Mouse (Mus musculus) thymus, adult 2 months (tissue): Measurements from ENCODE around the gene Camk2b.

Experiments used
- CTCF ChIP-seq: fragments of 200-500 bp; IDR thresholded peaks from 2 replicates; pipeline ENCODE4 v1.5.1; 2012; ENCODE audit warnings: mild to moderate bottlenecking, control low read depth, low read length, moderate library complexity, borderline replicate concordance; ENCODE audit not compliant: control insufficient read depth, poor library complexity, insufficient read depth; ENCODE audit errors: extremely low read depth
- POLR2A ChIP-seq: fragments of 200-500 bp; IDR thresholded peaks from 2 replicates; pipeline ENCODE4 v1.6.1; 2012; ENCODE audit warnings: mild to moderate bottlenecking, low read length, control low read depth, moderate library complexity; ENCODE audit not compliant: control insufficient read depth, poor library complexity, insufficient read depth; ENCODE audit errors: extremely low read depth

- TF ChIP-seq CTCF (no peak), POLR2A (no peak)
These were observed 63.0 kb downstream of the Camk2b start for GRCm38 (mm10) chr11:6003046-6003639.
